Mouse (Mus musculus): ENCODE measurements around the gene Dlx1.

- TF ChIP-seq CTCF (IDR thresholded peaks at IDR 0.05; ENCODE audit: insufficient read depth, low read length) (no peak), POLR2A (IDR thresholded peaks at IDR 0.05; ENCODE audit: borderline replicate concordance, extremely low read depth, low read depth, low read length) (no peak)
Observed at GRCm38 (mm10) chr2:71499276-71500230, 28.4 kb upstream of the Dlx1 start.

Data from lung, adult 2 months (tissue).